Mouse (Mus musculus) heart, embryonic 12.5 days (tissue): Measurements from ENCODE around the gene Sh3bgrl2. TPM values are rescaled to one million over a fixed set of nuclear protein-coding genes. Genes with fewer than 3 reads are reported as not detected.

Source experiments
- ATAC-seq: fragments of 200-750 bp; cut with Nextera tagmentation; 2 replicates; pipeline ENCODE4 v1.8.0; 2017; ENCODE audit warnings: moderate TSS enrichment, moderate library complexity; ENCODE audit not compliant: insufficient number of reproducible peaks, low FRiP score
- H3K27ac ChIP-seq: fragments of 300-500 bp; sonication (generic); 2 replicates; pipeline ENCODE4 v1.5.1; 2016; ENCODE audit warnings: mild to moderate bottlenecking, moderate library complexity; ENCODE audit not compliant: poor library complexity, severe bottlenecking
- H3K27me3 ChIP-seq: fragments of 300-500 bp; sonication (generic); replicated peaks from 2 replicates; pipeline ENCODE4 v1.6.1; 2016; ENCODE audit warnings: mild to moderate bottlenecking, moderate library complexity
- H3K36me3 ChIP-seq: fragments of 300-500 bp; sonication (generic); 2 replicates; pipeline ENCODE4 v1.6.1; 2016; ENCODE audit warnings: mild to moderate bottlenecking, moderate library complexity
- H3K4me1 ChIP-seq: fragments of 300-500 bp; sonication (generic); replicated peaks from 2 replicates; pipeline ENCODE4 v1.6.1; 2016; ENCODE audit warnings: mild to moderate bottlenecking
- H3K4me2 ChIP-seq: fragments of 300-500 bp; sonication (generic); 2 replicates; pipeline ENCODE4 v1.6.1; 2016; ENCODE audit warnings: mild to moderate bottlenecking, moderate library complexity
- H3K4me3 ChIP-seq: fragments of 300-500 bp; sonication (generic); 2 replicates; pipeline ENCODE4 v1.5.1; 2016; ENCODE audit warnings: mild to moderate bottlenecking
- H3K9ac ChIP-seq: fragments of 300-500 bp; sonication (generic); 2 replicates; pipeline ENCODE4 v1.6.1; 2016; ENCODE audit warnings: mild to moderate bottlenecking, moderate library complexity
- H3K9me3 ChIP-seq: fragments of 300-500 bp; sonication (generic); replicated peaks from 2 replicates; pipeline ENCODE4 v1.6.1; 2016; ENCODE audit warnings: mild to moderate bottlenecking, moderate library complexity
- WGBS: fragments of 180-500 bp; shearing (Covaris S2); methylation state at CpG from one replicate; pipeline ENCODE4 v1.1.7; 2016; 5-methylcytosine and 5-hydroxymethylcytosine counted together
- polyA plus RNA-seq: library from polyadenylated mRNA; unstranded; fragments of >200 nt; fragmentation: Nextera tagmentation; extraction: Ambion mirVana; gene quantifications from 2 replicates; pipeline ENCODE4 v1.2.1, GENCODE M21; 2016

Gene Sh3bgrl2
- polyA plus RNA-seq, 1 experiment from 2014 or later: 19.0 TPM

- peaks cover 20% of the 10 kb centered on the region for H3K4me1 ChIP-seq
- WGBS: 89% methylated on average over 6 of the region's 6 CpGs
- H3K9ac ChIP-seq: no peak overlapping the region
Measured at GRCm38 (mm10) chr9:83596132-83596531, 48.0 kb downstream of the Sh3bgrl2 start.

GRCm38 (mm10) chr9:83596646-83597481 is 48.7 kb downstream of the Sh3bgrl2 start:
- 74% methylated on average over 13 of the region's 13 CpGs for WGBS

More at GRCm38 (mm10) chr9:83596132-83596531, 48.0 kb downstream of the Sh3bgrl2 start:
- no peak for ATAC-seq
- Histone ChIP-seq H3K4me3 (no peak overlapping the region), H3K4me2 (no peak overlapping the region), H3K36me3 (no peaks in the 10 kb centered on the region), H3K27ac (no peak overlapping the region), H3K27me3 (no peaks in the 10 kb centered on the region), H3K9me3 (no peaks in the 10 kb centered on the region)

GRCm38 (mm10) chr9:83598047-83598446 is 49.9 kb downstream of the Sh3bgrl2 start:
- H3K27ac ChIP-seq: no peak overlapping the region
- H3K9ac ChIP-seq: no peak overlapping the region
- no peaks in the 10 kb centered on the region for H3K27me3 ChIP-seq
- no peak overlapping the region for H3K4me3 ChIP-seq
- no peaks in the 10 kb centered on the region for H3K9me3 ChIP-seq
- ATAC-seq: no peak
- peaks cover 26% of the 10 kb centered on the region for H3K4me1 ChIP-seq
- no peak overlapping the region for H3K4me2 ChIP-seq
- no peaks in the 10 kb centered on the region for H3K36me3 ChIP-seq
- 58% methylated on average over 7 of the region's 7 CpGs for WGBS

More at GRCm38 (mm10) chr9:83596646-83597481, 48.7 kb downstream of the Sh3bgrl2 start:
- Histone ChIP-seq H3K4me3 (no peak overlapping the region), H3K4me2 (no peak overlapping the region), H3K27me3 (no peaks in the 10 kb centered on the region), H3K4me1 (peaks cover 22% of the 10 kb centered on the region), H3K9ac (no peak overlapping the region), H3K9me3 (no peaks in the 10 kb centered on the region), H3K27ac (no peak overlapping the region), H3K36me3 (no peaks in the 10 kb centered on the region)
- no peak for ATAC-seq

- H3K36me3 ChIP-seq: no peaks in the 10 kb centered on the region
- no peaks in the 10 kb centered on the region for H3K9me3 ChIP-seq
- 52% methylated on average over 6 of the region's 6 CpGs for WGBS
- peaks cover 29% of the 10 kb centered on the region for H3K4me1 ChIP-seq
- no peaks in the 10 kb centered on the region for H3K27me3 ChIP-seq
- H3K27ac ChIP-seq: peak overlapping the region; percentile 51; the same call in 1 of the 2 replicates
- ATAC-seq: no peak
- H3K9ac ChIP-seq: no peak overlapping the region
- no peak overlapping the region for H3K4me3 ChIP-seq
- no peak overlapping the region for H3K4me2 ChIP-seq
Measured at GRCm38 (mm10) chr9:83599505-83599904, 51.4 kb downstream of the Sh3bgrl2 start.

DNA sequence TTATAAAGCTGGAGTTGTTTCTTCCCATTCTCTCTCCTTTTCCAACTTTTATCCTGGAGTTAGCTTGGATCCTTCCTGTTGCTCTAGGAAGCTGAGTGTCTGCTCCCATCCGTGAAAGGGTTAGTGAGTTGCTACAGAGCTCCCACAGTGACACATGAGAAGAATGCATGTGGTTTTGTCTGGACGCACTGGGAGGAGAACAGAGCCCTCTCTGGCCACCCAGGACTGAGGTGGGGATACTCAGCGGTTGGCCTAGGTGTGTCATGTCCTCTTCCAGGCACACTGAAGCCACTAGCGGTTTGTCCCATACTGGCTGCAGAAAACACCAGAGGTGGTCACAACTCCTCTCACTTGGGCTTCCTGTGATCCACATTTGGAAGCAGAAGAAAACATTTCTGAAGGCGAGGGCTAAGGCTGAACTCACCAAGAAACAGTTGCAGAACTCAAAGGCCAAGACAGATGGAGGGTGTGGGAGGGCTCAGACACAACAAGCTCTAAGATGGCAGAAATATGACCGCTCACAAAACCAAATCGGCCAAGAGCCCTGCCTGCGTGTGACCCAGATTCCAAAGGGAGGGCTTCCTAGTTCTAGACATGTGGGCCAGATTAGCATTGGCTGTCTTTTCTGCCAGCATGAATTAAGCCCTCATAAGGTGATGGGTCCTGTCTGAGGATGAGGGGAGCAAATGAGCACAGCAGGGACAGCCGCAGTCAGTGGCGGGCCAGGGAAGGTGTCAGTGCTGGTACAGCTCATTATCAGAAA is 52.3 kb downstream of the Sh3bgrl2 start:
- H3K27me3 ChIP-seq: no peaks in the 10 kb centered on the region
- H3K4me1 ChIP-seq: peaks cover 30% of the 10 kb centered on the region
- ATAC-seq: no peak
- no peaks in the 10 kb centered on the region for H3K36me3 ChIP-seq
- no peak overlapping the region for H3K4me2 ChIP-seq
- no peak overlapping the region for H3K4me3 ChIP-seq
- WGBS: 76% methylated on average over 10 of the region's 10 CpGs
- H3K9ac ChIP-seq: no peak overlapping the region
- H3K27ac ChIP-seq: no peak overlapping the region
- H3K9me3 ChIP-seq: no peaks in the 10 kb centered on the region

DNA sequence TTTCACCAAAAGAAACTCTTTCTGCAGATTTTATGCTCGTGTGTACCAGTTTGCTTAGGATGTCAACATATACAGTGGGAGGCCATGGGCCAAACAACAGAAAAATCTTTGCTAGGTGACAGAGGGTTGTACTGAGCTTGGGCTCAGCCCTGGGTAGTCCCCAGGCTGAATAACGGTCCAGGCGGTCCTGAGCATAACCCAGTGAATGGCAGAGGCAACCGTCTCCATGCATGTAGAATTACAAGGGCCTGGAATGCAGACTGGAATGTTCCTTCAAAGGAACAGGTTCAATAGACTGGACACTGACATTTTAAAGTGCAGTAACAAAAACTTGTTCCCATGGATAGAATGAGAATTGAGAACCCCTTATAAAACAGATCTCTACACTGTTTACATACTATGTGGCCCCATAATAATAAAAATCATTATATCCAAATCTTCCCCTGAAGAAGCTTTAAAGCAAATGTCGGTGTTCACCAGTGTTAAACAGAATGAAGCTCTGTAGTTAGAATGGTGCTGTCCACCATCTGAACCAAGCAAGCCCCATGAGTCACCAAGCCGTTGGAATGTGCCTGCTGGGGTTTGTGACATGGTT is 54.1 kb downstream of the Sh3bgrl2 start:
- H3K27me3 ChIP-seq: no peaks in the 10 kb centered on the region
- no peak overlapping the region for H3K4me2 ChIP-seq
- H3K27ac ChIP-seq: 0 out of 2 replicates have a peak overlapping the region, but pooled peaks have one; percentile 0
- H3K9ac ChIP-seq: no peak overlapping the region
- no peaks in the 10 kb centered on the region for H3K9me3 ChIP-seq
- H3K4me3 ChIP-seq: no peak overlapping the region
- H3K36me3 ChIP-seq: no peaks in the 10 kb centered on the region
- 48% methylated on average over 6 of the region's 6 CpGs for WGBS
- ATAC-seq: no peak
- peaks cover 40% of the 10 kb centered on the region for H3K4me1 ChIP-seq

DNA sequence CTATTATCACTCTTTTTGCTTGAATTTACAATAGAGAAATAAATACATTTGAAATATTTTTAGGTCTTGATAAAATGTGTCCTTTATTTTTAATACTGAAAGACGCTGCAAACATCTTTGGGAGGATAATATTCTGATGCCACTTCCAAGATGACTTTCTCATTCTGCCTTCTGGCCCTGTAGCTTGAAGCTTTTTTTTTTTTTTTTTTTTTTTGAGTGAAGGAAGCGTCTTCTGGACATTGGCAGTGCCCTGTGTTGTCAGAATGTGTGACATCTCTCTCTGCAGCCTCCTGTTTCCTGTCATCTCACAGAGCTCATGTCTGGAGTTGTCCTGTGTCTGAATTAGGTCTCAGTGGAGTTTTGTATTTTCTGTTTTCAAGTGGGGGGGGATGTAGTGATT is 55.0 kb downstream of the Sh3bgrl2 start:
- Histone ChIP-seq H3K4me3 (no peak overlapping the region), H3K4me2 (no peak overlapping the region), H3K27ac (no peak overlapping the region), H3K4me1 (peaks cover 49% of the 10 kb centered on the region), H3K27me3 (no peaks in the 10 kb centered on the region), H3K9me3 (no peaks in the 10 kb centered on the region), H3K36me3 (no peaks in the 10 kb centered on the region), H3K9ac (no peak overlapping the region)
- ATAC-seq: no peak
- 51% methylated on average over 2 of the region's 2 CpGs for WGBS

GRCm38 (mm10) chr9:83605886-83606640 is 57.9 kb downstream of the Sh3bgrl2 start:
- H3K27ac ChIP-seq: no peak overlapping the region
- peaks cover 40% of the 10 kb centered on the region for H3K4me1 ChIP-seq
- no peaks in the 10 kb centered on the region for H3K9me3 ChIP-seq
- H3K9ac ChIP-seq: 0 out of 2 replicates have a peak overlapping the region, but pooled peaks have one; percentile 34
- H3K4me3 ChIP-seq: no peak overlapping the region
- no peak overlapping the region for H3K4me2 ChIP-seq
- no peak for ATAC-seq
- WGBS: 62% methylated on average over 8 of the region's 8 CpGs
- no peaks in the 10 kb centered on the region for H3K27me3 ChIP-seq
- no peaks in the 10 kb centered on the region for H3K36me3 ChIP-seq

- H3K9ac ChIP-seq: no peak overlapping the region
- H3K4me2 ChIP-seq: no peak overlapping the region
- H3K36me3 ChIP-seq: no peaks in the 10 kb centered on the region
- ATAC-seq: no peak
- H3K4me3 ChIP-seq: no peak overlapping the region
- no peaks in the 10 kb centered on the region for H3K9me3 ChIP-seq
- H3K27ac ChIP-seq: no peak overlapping the region
- peaks cover 34% of the 10 kb centered on the region for H3K4me1 ChIP-seq
- WGBS: 40% methylated on average over 1 of the region's 1 CpGs
- no peaks in the 10 kb centered on the region for H3K27me3 ChIP-seq
Measured at GRCm38 (mm10) chr9:83608135-83608534, 60.0 kb downstream of the Sh3bgrl2 start.

GRCm38 (mm10) chr9:83609422-83610297 is 61.5 kb downstream of the Sh3bgrl2 start:
- WGBS: 39% methylated on average over 9 of the region's 9 CpGs
- no peak overlapping the region for H3K9ac ChIP-seq
- H3K27me3 ChIP-seq: no peaks in the 10 kb centered on the region

More at GRCm38 (mm10) chr9:83609422-83610297, 61.5 kb downstream of the Sh3bgrl2 start:
- Histone ChIP-seq H3K9me3 (no peaks in the 10 kb centered on the region), H3K27ac (no peak overlapping the region), H3K4me3 (no peak overlapping the region), H3K36me3 (no peaks in the 10 kb centered on the region), H3K4me2 (no peak overlapping the region), H3K4me1 (peaks cover 28% of the 10 kb centered on the region)
- no peak for ATAC-seq
